Mouse (Mus musculus): ENCODE data around the gene Slc20a1.

The Slc20a1 gene

GRCm38 (mm10) chr2:129226296-129226851, 27.8 kb downstream of the Slc20a1 start:
- WGBS, result 83% methylated on average over 11 of the region's 11 CpGs

- 82% methylated on average over 7 of the region's 7 CpGs for WGBS
These were observed 28.5 kb downstream of the Slc20a1 start for GRCm38 (mm10) chr2:129227011-129227529.

GRCm38 (mm10) chr2:129227709-129228108, 29.1 kb downstream of the Slc20a1 start:
- 87% methylated on average over 6 of the region's 7 CpGs for WGBS

- WGBS, result 93% methylated on average over 4 of the region's 4 CpGs
These were observed 30.0 kb downstream of the Slc20a1 start for GRCm38 (mm10) chr2:129228571-129228970.

GRCm38 (mm10) chr2:129229316-129229715, 30.8 kb downstream of the Slc20a1 start:
- WGBS, result 94% methylated on average over 7 of the region's 7 CpGs

- 20% methylated on average over 4 of the region's 4 CpGs for WGBS
These were observed 33.5 kb downstream of the Slc20a1 start for GRCm38 (mm10) chr2:129232023-129232422.

- WGBS, result 44% methylated on average over 9 of the region's 9 CpGs
These were observed 33.9 kb downstream of the Slc20a1 start for GRCm38 (mm10) chr2:129232484-129232883.

- WGBS, result 80% methylated on average over 1 of the region's 1 CpGs
These were observed 34.7 kb downstream of the Slc20a1 start for GRCm38 (mm10) chr2:129233218-129233617.

GRCm38 (mm10) chr2:129233803-129234477, 35.4 kb downstream of the Slc20a1 start:
- WGBS, result 82% methylated on average over 9 of the region's 9 CpGs

GRCm38 (mm10) chr2:129234731-129235130, 36.2 kb downstream of the Slc20a1 start:
- WGBS, result 85% methylated on average over 2 of the region's 2 CpGs

- 90% methylated on average over 4 of the region's 4 CpGs for WGBS
These were observed 38.0 kb downstream of the Slc20a1 start for GRCm38 (mm10) chr2:129236526-129236925.

GRCm38 (mm10) chr2:129240726-129241432, 42.3 kb downstream of the Slc20a1 start:
- 51% methylated on average over 9 of the region's 9 CpGs for WGBS

- WGBS, result 77% methylated on average over 7 of the region's 7 CpGs
These were observed 43.6 kb downstream of the Slc20a1 start for GRCm38 (mm10) chr2:129241845-129242833.

GRCm38 (mm10) chr2:129243005-129243404, 44.4 kb downstream of the Slc20a1 start:
- 95% methylated on average over 4 of the region's 4 CpGs for WGBS

GRCm38 (mm10) chr2:129243786-129244185, 45.2 kb downstream of the Slc20a1 start:
- 53% methylated on average over 9 of the region's 9 CpGs for WGBS

- WGBS, result 69% methylated on average over 20 of the region's 20 CpGs
These were observed 46.0 kb downstream of the Slc20a1 start for GRCm38 (mm10) chr2:129244446-129245120.

- 65% methylated on average over 5 of the region's 5 CpGs for WGBS
These were observed 47.1 kb downstream of the Slc20a1 start for GRCm38 (mm10) chr2:129245618-129246017.

GRCm38 (mm10) chr2:129246436-129246835, 47.9 kb downstream of the Slc20a1 start:
- 89% methylated on average over 7 of the region's 7 CpGs for WGBS

GRCm38 (mm10) chr2:129246924-129247323, 48.4 kb downstream of the Slc20a1 start:
- WGBS, result 98% methylated on average over 12 of the region's 12 CpGs

GRCm38 (mm10) chr2:129247707-129248121, 49.1 kb downstream of the Slc20a1 start:
- 91% methylated on average over 7 of the region's 7 CpGs for WGBS

- 50% methylated on average over 1 of the region's 1 CpGs for WGBS
These were observed 50.8 kb downstream of the Slc20a1 start for GRCm38 (mm10) chr2:129249321-129249720.

Data from cerebral cortex, adult 2 months (tissue).